Mouse (Mus musculus): ENCODE data around the gene Srpk2.

DNA sequence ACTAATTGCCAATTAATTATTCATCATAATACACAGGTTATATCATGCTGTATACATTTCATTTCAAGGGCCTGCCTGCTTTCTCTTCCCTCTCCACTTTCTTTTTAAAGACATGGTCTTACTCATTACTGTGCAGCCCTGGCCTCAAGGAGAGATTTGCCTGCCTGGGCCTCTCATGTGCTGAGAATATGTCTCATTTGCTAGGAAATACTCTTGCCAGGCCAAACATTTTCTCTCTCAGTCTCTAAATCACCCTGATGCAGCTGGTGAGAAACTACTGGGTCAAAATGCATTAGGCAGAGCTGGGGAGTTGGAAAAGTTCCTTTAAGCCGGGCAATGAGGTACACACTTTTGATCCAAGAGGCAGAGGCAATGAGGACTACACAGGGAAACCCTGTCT lies 29.4 kb downstream of the Srpk2 start:
- TF ChIP-seq CHD2 (IDR thresholded peaks at IDR 0.05; ENCODE audit: low read length): no peak
- TF ChIP-seq CTCF (conservative IDR thresholded peaks at IDR 0.05 in 1 of 2, IDR thresholded peaks at IDR 0.05 in 1 of 2; ENCODE audit: low read depth in 2 of 2, low read length in 2 of 2): no peak
- no peak for TF ChIP-seq ZC3H11A (IDR thresholded peaks at IDR 0.05; ENCODE audit: low read depth, low read length)
